In genomic region chr3:144399358-144400096, GRCm38 (mm10) we compare ENCODE assay signal across 8 mouse cellular contexts.
DNase-seq lines count a peak whose midpoint lies in the region; ATAC-seq and TF ChIP-seq lines count a peak whose summit lies in the region.

No protein-coding gene starts in this region.

- TF ChIP-seq CTCF in C2C12 (IDR thresholded peaks at IDR 0.05; ENCODE audit: control insufficient read depth, insufficient read depth, insufficient read length) = peak; percentile 79
- peak; percentile 92 for TF ChIP-seq CTCF in brain, embryonic 14.5 days (IDR thresholded peaks at IDR 0.05; ENCODE audit: borderline replicate concordance, extremely low read depth, insufficient read depth, insufficient read length)

- no peak for TF ChIP-seq POLR2A in brain, embryonic 14.5 days (IDR thresholded peaks at IDR 0.05; ENCODE audit: borderline replicate concordance, extremely low read depth, insufficient read depth, insufficient read length, poor library complexity, severe bottlenecking)

- H3ac ChIP-seq in C2C12 (ENCODE audit: control insufficient read depth, insufficient read length, low read depth) = no peak overlapping the region

- no peak overlapping the region for H3K4me3 ChIP-seq in C2C12 (ENCODE audit: insufficient read depth, poor library complexity, severe bottlenecking)
- no peak overlapping the region for H3K4me3 ChIP-seq in heart, embryonic 12.5 days
- H3K4me3 ChIP-seq in kidney, embryonic 16.5 days (ENCODE audit: low read length) = peak overlapping the region; percentile 13

- H3K27ac ChIP-seq in heart, embryonic 12.5 days (ENCODE audit: poor library complexity, severe bottlenecking) = peak overlapping the region; percentile 85
- H3K27ac ChIP-seq in kidney, embryonic 16.5 days (ENCODE audit: low read length) = no peak overlapping the region

- peak; percentile 93 for DNase-seq in brain, embryonic 14.5 days (ENCODE audit: low read depth)
- peak; percentile 82 for DNase-seq in liver
- DNase-seq in naive thymus-derived CD4-positive, alpha-beta T cell, adult 2 months (ENCODE audit: low read depth) = peak; percentile 84
- peak; percentile 71 for DNase-seq in splenic B cell, adult 2 months (ENCODE audit: low read depth, low spot score)

- H3K79me3 ChIP-seq in C2C12 (ENCODE audit: low read depth) = no peaks in the 10 kb centered on the region

- H3K4me2 ChIP-seq in heart, embryonic 12.5 days = peak overlapping the region; percentile 51
- peak overlapping the region; percentile 49 for H3K4me2 ChIP-seq in kidney, embryonic 16.5 days (replicated peaks; ENCODE audit: low read depth, low read length)

- WGBS in heart, embryonic 12.5 days = 40% methylated on average over 21 of the region's 21 CpGs
- 34% methylated on average over 21 of the region's 21 CpGs for whole genome bisulfite sequencing in kidney, embryonic 16.5 days

- H3K36me3 ChIP-seq in C2C12 (ENCODE audit: control insufficient read depth, insufficient read depth) = no peaks in the 10 kb centered on the region
- H3K36me3 ChIP-seq in heart, embryonic 12.5 days = no peaks in the 10 kb centered on the region
- no peaks in the 10 kb centered on the region for H3K36me3 ChIP-seq in kidney, embryonic 16.5 days (ENCODE audit: insufficient read depth, low read length)
- no peaks in the 10 kb centered on the region for H3K36me3 ChIP-seq in splenic B cell, adult 2 months (ENCODE audit: control insufficient read depth, insufficient read depth, low read length, poor library complexity, severe bottlenecking)

- 0 out of 2 replicates have a peak, but pooled peaks have one; percentile 41 for ATAC-seq in erythroid progenitor cell, adult 5-6 weeks (replicated peaks; ENCODE audit: low FRiP score, poor library complexity, severe bottlenecking)
- ATAC-seq in heart, embryonic 12.5 days (ENCODE audit: insufficient number of reproducible peaks, low FRiP score) = peak; percentile 76
- ATAC-seq in kidney, embryonic 16.5 days (ENCODE audit: low FRiP score, low TSS enrichment) = peak; percentile 90

- peaks cover 29% of the 10 kb centered on the region for H3K4me1 ChIP-seq in heart, embryonic 12.5 days (replicated peaks)
- H3K4me1 ChIP-seq in kidney, embryonic 16.5 days (ENCODE audit: insufficient read depth, low read length) = no peaks in the 10 kb centered on the region

- H3K79me2 ChIP-seq in C2C12 (ENCODE audit: control insufficient read depth, insufficient read depth) = no peaks in the 10 kb centered on the region

- no peaks in the 10 kb centered on the region for H3K27me3 ChIP-seq in C2C12 (ENCODE audit: control insufficient read depth, insufficient read depth, insufficient read length)
- H3K27me3 ChIP-seq in heart, embryonic 12.5 days (replicated peaks) = no peaks in the 10 kb centered on the region; the same call in 1 of the 2 replicates
- no peaks in the 10 kb centered on the region for H3K27me3 ChIP-seq in kidney, embryonic 16.5 days (ENCODE audit: insufficient read depth, low read length)
- no peaks in the 10 kb centered on the region for H3K27me3 ChIP-seq in splenic B cell, adult 2 months (ENCODE audit: control insufficient read depth, insufficient read depth, low read length, poor library complexity, severe bottlenecking)

- H3K9ac ChIP-seq in heart, embryonic 12.5 days = peak overlapping the region; percentile 44; the same call in 1 of the 2 replicates
- H3K9ac ChIP-seq in kidney, embryonic 16.5 days (replicated peaks; ENCODE audit: low read length) = peak overlapping the region; percentile 25; the same call in 1 of the 2 replicates

- H3K9me3 ChIP-seq in heart, embryonic 12.5 days (replicated peaks) = peaks cover 3% of the 10 kb centered on the region; the same call in 1 of the 2 replicates
- H3K9me3 ChIP-seq in kidney, embryonic 16.5 days (ENCODE audit: low read length) = no peaks in the 10 kb centered on the region; the same call in 1 of the 2 replicates

TF ChIP-seq in C2C12, 6 proteins besides CTCF, POLR2A, EP300 and RAD21:
- TF ChIP-seq MYOD1 (IDR thresholded peaks at IDR 0.05; ENCODE audit: control insufficient read depth, insufficient read length, low read depth) = no peak
- no peak for TF ChIP-seq MAX (IDR thresholded peaks at IDR 0.05)
- no peak for TF ChIP-seq FOSL1 (IDR thresholded peaks at IDR 0.05; ENCODE audit: insufficient read depth, low read length, poor library complexity, severe bottlenecking)
- no peak for TF ChIP-seq MYOG (IDR thresholded peaks at IDR 0.05; ENCODE audit: control insufficient read depth, extremely low read depth, insufficient read length)
- TF ChIP-seq CEBPB (IDR thresholded peaks at IDR 0.05; ENCODE audit: low read depth) = no peak
- TF ChIP-seq USF1 (IDR thresholded peaks at IDR 0.05; ENCODE audit: low read depth) = no peak
